Mouse (Mus musculus) heart, embryonic 11.5 days (tissue): ENCODE results near the gene Nxn. TPM values are rescaled to one million over a fixed set of nuclear protein-coding genes. Genes with fewer than 3 reads are reported as not detected.
A peak's percentile ranks its signal among the peaks of the same experiment; 100 is the strongest.

Source experiments
- ATAC-seq: fragments of 200-750 bp; cut with Nextera tagmentation; replicated peaks from 2 replicates; pipeline ENCODE4 v1.8.0; 2017; ENCODE audit warnings: moderate library complexity; ENCODE audit not compliant: insufficient number of reproducible peaks, low FRiP score, low TSS enrichment
- H3K27ac ChIP-seq: fragments of 300-500 bp; sonication (generic); 2 replicates; pipeline ENCODE4 v1.5.1; 2014; ENCODE audit warnings: mild to moderate bottlenecking, low read depth, low read length
- H3K27me3 ChIP-seq: fragments of 300-500 bp; sonication (generic); 2 replicates; pipeline ENCODE4 v1.6.1; 2014; ENCODE audit warnings: mild to moderate bottlenecking, low read length, mixed read lengths; ENCODE audit not compliant: control insufficient read depth, insufficient read depth
- H3K36me3 ChIP-seq: fragments of 300-500 bp; sonication (generic); 2 replicates; pipeline ENCODE4 v1.6.1; 2014; ENCODE audit warnings: mild to moderate bottlenecking, low read length, moderate library complexity, mixed read lengths; ENCODE audit not compliant: control insufficient read depth, insufficient read depth
- H3K4me1 ChIP-seq: fragments of 300-500 bp; sonication (generic); 2 replicates; pipeline ENCODE4 v1.6.1; 2014; ENCODE audit warnings: low read length; ENCODE audit not compliant: control insufficient read depth, insufficient read depth
- H3K4me2 ChIP-seq: fragments of 300-500 bp; sonication (generic); 2 replicates; pipeline ENCODE4 v1.6.1; 2014; ENCODE audit warnings: mild to moderate bottlenecking, moderate library complexity
- H3K4me3 ChIP-seq: fragments of 300-500 bp; sonication (generic); 2 replicates; pipeline ENCODE4 v1.5.1; 2014; ENCODE audit warnings: low read depth, low read length
- H3K9ac ChIP-seq: fragments of 300-500 bp; sonication (generic); 2 replicates; pipeline ENCODE4 v1.6.1; 2014; ENCODE audit warnings: mild to moderate bottlenecking, low read depth, low read length, moderate library complexity
- H3K9me3 ChIP-seq: fragments of 300-500 bp; sonication (generic); replicated peaks from 2 replicates; pipeline ENCODE4 v1.6.1; 2016; ENCODE audit warnings: low read length; ENCODE audit not compliant: control insufficient read depth
- WGBS: fragments of 180-500 bp; shearing (Covaris S2); extraction: QIAGEN DNeasy Blood & Tissue Kit; methylation state at CpG from one replicate; pipeline ENCODE4 v1.1.7; 2014; ENCODE audit not compliant: insufficient replicate concordance; 5-methylcytosine and 5-hydroxymethylcytosine counted together
- polyA plus RNA-seq: library from polyadenylated mRNA; unstranded; fragments of >200 nt; fragmentation: Nextera tagmentation; extraction: Ambion mirVana; gene quantifications from 2 replicates; pipeline ENCODE4 v1.2.1, GENCODE M21; 2014

Nxn gene
- polyA plus RNA-seq, 1 experiment from 2014 or later, result 21.6 TPM

DNA sequence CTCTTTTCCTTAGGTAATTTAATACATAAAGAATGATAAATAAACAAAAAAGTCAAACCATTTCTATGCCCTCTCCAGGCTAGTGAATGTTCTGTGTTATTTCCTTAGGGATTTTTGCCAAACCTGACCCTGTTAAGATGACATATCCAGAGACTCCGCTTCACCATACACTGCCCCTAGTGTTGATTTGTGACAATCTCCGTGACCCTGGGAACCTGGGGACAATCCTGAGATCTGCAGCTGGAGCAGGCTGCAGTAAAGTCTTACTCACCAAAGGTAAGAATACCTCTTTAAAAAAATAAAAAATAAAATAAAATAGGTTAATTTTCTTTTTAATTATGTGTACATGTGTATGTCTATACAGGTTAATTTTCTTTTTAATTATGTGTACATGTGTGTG, 151.7 kb downstream of the Nxn start:
- peaks cover 14% of the 10 kb centered on the region for H3K36me3 ChIP-seq
- peaks cover 9% of the 10 kb centered on the region for H3K4me1 ChIP-seq
- no peak for ATAC-seq
- no peak overlapping the region for H3K27ac ChIP-seq
- H3K9me3 ChIP-seq, result no peaks in the 10 kb centered on the region
- H3K4me2 ChIP-seq, result no peak overlapping the region
- H3K4me3 ChIP-seq, result no peak overlapping the region
- H3K27me3 ChIP-seq, result no peaks in the 10 kb centered on the region
- 58% methylated on average over 2 of the region's 2 CpGs for WGBS
- H3K9ac ChIP-seq, result no peak overlapping the region

DNA sequence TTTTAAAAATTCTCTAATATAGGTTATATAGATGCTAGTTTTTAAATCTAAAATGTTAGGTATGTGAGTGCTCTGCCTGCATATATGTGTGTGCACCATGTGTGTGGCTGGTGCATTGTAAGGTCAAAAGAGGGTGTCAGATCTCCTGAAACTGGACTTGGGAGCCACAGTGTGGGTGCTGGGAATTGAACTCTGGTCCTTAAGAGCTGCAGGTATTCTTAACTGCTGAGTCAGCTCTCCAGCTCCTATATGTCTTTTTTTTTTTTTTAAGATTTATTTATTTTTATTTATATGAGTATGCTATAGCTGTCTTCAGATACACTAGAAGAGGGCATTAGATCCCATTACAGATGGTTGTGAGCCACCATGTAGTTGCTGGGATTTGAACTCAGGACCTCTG, 152.5 kb downstream of the Nxn start:
- no peak overlapping the region for H3K4me3 ChIP-seq
- H3K9me3 ChIP-seq, result no peaks in the 10 kb centered on the region
- H3K27ac ChIP-seq, result no peak overlapping the region
- H3K4me1 ChIP-seq, result peaks cover 9% of the 10 kb centered on the region
- ATAC-seq, result no peak
- H3K4me2 ChIP-seq, result no peak overlapping the region
- no peaks in the 10 kb centered on the region for H3K27me3 ChIP-seq
- H3K9ac ChIP-seq, result no peak overlapping the region
- peaks cover 14% of the 10 kb centered on the region for H3K36me3 ChIP-seq

DNA sequence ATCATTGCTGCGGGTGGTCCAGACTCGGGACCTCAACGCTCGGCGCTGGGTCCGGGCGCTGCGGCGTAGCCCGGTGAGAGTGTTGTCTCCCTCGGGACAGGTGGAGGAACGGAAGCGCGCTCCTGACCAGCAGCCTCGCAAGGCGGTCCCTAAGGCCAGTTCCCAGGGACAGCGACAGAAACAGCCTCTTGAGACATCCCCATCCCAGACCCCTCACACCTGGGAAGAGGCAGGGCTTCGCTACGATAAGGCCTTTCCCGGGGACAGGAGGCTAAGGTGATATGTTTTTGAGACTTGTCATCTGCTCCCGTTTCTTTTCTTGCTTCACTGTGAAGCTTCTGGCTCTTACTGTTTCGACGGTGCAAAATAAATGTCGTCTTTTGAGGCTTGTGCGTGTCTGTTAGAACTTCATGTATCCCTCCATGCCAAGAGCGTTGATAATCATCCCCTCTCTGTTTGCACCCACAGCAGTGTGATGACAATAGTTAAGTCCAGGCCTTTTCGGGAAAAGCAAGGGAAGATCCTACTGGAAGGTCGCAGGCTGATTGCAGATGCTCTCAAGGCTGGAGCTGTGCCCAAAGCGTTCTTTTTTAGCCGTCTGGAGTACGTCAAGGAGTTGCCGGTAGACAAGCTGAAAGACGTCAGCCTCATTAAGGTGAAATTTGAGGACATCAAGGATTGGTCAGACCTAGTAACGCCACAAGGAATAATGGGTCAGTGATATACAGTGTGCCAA, 155.0 kb downstream of the Nxn start:
- ATAC-seq, result no peak

DNA sequence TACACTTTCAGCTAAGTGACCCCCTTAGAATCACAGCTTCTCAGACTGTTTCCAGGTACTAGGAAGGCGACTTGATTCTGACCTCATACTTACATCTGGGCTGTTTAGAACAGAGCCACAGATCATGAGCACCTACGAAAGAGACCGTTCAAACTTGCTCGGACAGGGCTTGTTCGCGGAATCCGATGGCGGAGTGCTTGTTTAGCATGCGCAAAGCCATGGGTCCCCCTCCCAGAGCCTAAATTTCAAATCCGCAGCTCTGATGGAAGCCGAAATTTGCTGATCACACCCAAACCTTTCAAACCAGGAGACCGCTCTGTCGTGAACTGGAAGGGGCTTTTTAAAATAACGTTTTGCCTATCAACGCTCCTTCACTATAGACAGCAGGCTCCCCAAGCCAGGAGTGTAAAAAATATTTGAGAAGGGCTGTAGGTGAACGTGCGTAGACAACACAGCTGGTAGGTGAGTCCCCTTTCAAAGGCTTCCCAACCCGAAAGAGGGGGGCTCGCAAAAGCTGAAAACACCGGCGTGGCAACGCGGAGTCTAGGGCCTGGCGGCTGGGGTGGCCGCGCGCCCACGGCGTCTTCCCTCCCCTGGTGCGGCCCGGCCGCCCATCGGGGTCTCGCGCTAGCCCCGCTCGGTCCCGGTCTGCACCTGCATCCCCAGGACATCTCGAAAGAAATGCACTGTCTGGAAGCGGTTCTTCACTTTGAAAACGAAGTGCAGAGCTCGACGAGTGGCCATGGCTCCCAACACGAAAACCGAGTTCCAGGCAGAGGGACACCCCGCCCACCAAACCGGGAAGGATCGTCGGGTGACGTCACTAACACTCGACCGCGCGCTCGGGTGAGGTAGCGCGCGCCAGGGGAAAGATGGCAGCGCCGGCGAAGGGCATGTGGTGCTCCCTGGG, 155.8 kb downstream of the Nxn start, which contains the start of the genes Mrm3 and Glod4:
Gene Mrm3, plus strand, starts transcription at position 815 of the 910 bp plus-strand sequence.
Gene Glod4, minus strand, starts transcription at position 825 of the 910 bp plus-strand sequence.
- H3K4me3 ChIP-seq, result peak within 1 kb of the TSS; percentile 68
- H3K9ac ChIP-seq, result peak within 1 kb of the TSS; percentile 84
- peak within 1 kb of the TSS; percentile 94 for H3K4me2 ChIP-seq
- H3K27ac ChIP-seq, result peak within 1 kb of the TSS; percentile 63
- no peaks in the 10 kb centered on the region for H3K9me3 ChIP-seq
- H3K4me1 ChIP-seq, result peaks cover 9% of the 10 kb centered on the region
- H3K27me3 ChIP-seq, result no peaks in the 10 kb centered on the region
- under 1% methylated on average over 61 of the region's 61 CpGs for WGBS
- H3K36me3 ChIP-seq, result peaks cover 2% of the 10 kb centered on the region; the same call in 1 of the 2 replicates
- peak; percentile 76 for ATAC-seq

More for the DNA sequence above, 155.0 kb downstream of the Nxn start:
- H3K4me3 ChIP-seq, result peak overlapping the region; percentile 68
- H3K9ac ChIP-seq, result peak overlapping the region; percentile 84
- no peaks in the 10 kb centered on the region for H3K9me3 ChIP-seq
- peaks cover 6% of the 10 kb centered on the region for H3K36me3 ChIP-seq
- 3% methylated on average over 34 of the region's 34 CpGs for WGBS
- H3K4me1 ChIP-seq, result peaks cover 9% of the 10 kb centered on the region
- peak overlapping the region; percentile 63 for H3K27ac ChIP-seq
- H3K27me3 ChIP-seq, result no peaks in the 10 kb centered on the region
- peak overlapping the region; percentile 94 for H3K4me2 ChIP-seq

DNA sequence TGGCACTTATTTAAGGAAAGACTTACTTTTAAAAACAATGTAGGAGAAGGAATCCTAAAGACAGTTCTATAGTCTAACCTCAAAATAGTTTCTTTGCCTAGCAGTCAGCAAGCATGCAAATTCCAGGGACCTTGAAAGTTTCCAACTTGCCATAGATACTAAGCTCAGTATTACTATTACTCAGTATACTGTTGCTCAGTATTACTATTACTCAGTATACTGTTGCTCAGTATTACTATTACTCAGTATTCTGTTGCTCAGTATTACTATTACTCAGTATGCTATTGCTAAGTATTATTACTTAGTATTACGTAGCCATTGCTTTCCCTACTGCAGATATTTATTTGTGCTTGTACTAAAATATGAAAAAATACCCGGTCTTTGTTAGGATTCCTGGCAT, 159.2 kb downstream of the Nxn start:
- peaks cover 4% of the 10 kb centered on the region; the same call in 1 of the 2 replicates for H3K36me3 ChIP-seq
- no peak overlapping the region for H3K9ac ChIP-seq
- ATAC-seq, result no peak
- peaks cover 9% of the 10 kb centered on the region for H3K4me1 ChIP-seq
- 92% methylated on average over 2 of the region's 2 CpGs for WGBS
- no peak overlapping the region for H3K4me3 ChIP-seq
- H3K27ac ChIP-seq, result no peak overlapping the region
- no peaks in the 10 kb centered on the region for H3K27me3 ChIP-seq
- H3K9me3 ChIP-seq, result no peaks in the 10 kb centered on the region
- no peak overlapping the region for H3K4me2 ChIP-seq

DNA sequence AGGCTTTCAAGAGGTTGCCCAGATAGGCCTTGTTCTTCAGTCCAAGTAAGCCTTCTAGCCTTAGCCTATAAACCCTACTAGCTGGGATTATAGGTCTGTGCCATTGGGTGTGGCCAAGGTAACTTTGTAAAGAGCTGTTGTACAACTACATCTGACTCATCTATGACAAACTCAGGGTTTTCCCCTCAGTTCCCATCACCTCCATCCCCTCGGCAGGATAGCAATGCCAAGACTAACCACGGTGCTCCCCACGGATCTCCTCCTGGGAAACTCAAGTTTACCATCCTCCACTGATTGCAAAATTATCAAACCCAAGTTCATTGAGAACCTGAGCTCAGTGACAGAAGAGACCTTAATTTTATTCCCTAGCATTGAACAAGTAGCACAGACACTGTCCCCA, 162.8 kb downstream of the Nxn start:
- Histone ChIP-seq H3K27me3 (no peaks in the 10 kb centered on the region), H3K4me2 (no peak overlapping the region), H3K9ac (no peak overlapping the region), H3K4me1 (no peaks in the 10 kb centered on the region), H3K9me3 (no peaks in the 10 kb centered on the region), H3K4me3 (no peak overlapping the region), H3K36me3 (peaks cover 21% of the 10 kb centered on the region), H3K27ac (no peak overlapping the region)
- 88% methylated on average over 3 of the region's 3 CpGs for WGBS
- no peak for ATAC-seq

DNA sequence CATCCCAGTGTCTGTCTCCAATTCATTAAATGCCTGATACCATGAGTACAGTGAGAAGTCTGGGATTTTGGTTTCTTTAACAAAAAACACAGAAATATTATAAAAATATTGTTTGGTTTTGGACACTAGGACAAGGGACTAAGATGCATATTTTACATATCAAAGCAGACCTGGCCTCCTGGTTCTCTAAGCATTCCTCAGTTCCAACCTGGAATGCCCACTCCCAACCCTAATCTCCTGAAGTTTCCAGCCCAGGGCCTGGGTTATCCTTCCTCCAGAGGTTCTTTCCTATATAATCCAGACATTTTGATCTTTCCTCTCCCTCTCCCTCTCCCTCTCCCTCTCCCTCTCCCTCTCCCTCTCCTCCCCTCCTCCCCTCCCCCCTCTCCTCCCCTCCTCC, 173.9 kb downstream of the Nxn start:
- no peak overlapping the region for H3K4me3 ChIP-seq
- H3K9ac ChIP-seq, result no peak overlapping the region
- H3K4me2 ChIP-seq, result no peak overlapping the region
- H3K27ac ChIP-seq, result no peak overlapping the region
- no peak for ATAC-seq
- H3K4me1 ChIP-seq, result no peaks in the 10 kb centered on the region
- no peaks in the 10 kb centered on the region; the same call in 1 of the 2 replicates for H3K36me3 ChIP-seq
- H3K27me3 ChIP-seq, result no peaks in the 10 kb centered on the region
- no peaks in the 10 kb centered on the region for H3K9me3 ChIP-seq

DNA sequence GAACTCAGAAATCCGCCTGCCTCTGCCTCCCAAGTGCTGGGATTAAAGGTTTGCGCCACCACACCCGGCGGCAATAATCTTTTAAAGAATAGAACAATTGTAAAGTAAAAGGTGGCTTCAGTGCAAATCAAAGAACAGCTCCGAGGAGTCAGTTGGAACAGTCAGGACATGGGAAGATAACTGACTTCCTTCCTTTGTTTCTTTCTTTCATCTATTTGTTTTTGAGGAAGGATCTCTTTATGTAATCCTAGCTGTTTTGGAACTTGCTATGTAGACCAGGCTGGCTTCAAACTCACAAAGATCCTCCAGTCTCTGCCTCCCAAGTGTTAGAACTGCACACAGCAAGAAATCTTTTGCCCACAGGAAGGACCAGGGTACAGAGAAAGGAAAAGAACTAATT, 174.3 kb downstream of the Nxn start:
- no peaks in the 10 kb centered on the region for H3K9me3 ChIP-seq

More for the DNA sequence above, 174.3 kb downstream of the Nxn start:
- ATAC-seq, result no peak
- 87% methylated on average over 5 of the region's 5 CpGs for WGBS
- Histone ChIP-seq H3K4me3 (no peak overlapping the region), H3K27ac (no peak overlapping the region), H3K9ac (no peak overlapping the region), H3K4me2 (no peak overlapping the region), H3K27me3 (no peaks in the 10 kb centered on the region), H3K4me1 (no peaks in the 10 kb centered on the region), H3K36me3 (no peaks in the 10 kb centered on the region; the same call in 1 of the 2 replicates)
